Mouse (Mus musculus) cerebellum, adult 18-20 months (tissue): ENCODE results near the gene Grin2c.
A peak's percentile ranks its signal among the peaks of the same experiment; 100 is the strongest.

Experiments
- DNase-seq, 2 experiments: peaks; one replicate each; pipeline ENCODE4 v3.0.0; 2021

Gene Grin2c

DNA sequence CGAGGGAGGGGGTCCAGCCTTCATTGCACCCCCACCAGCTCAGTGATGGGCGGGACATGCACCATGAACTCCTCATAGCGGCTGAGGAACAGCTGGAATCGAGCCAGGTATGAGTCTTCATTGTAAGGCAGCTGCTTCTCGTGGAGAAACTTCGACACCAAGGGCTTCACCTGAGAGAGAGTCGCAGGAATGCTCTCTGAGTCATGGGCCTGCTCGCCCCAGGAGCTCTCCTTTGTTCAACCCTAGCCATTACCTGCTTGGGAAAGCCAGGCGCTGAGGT is 16.4 kb upstream of the Grin2c start:
- DNase-seq: no peak

DNA sequence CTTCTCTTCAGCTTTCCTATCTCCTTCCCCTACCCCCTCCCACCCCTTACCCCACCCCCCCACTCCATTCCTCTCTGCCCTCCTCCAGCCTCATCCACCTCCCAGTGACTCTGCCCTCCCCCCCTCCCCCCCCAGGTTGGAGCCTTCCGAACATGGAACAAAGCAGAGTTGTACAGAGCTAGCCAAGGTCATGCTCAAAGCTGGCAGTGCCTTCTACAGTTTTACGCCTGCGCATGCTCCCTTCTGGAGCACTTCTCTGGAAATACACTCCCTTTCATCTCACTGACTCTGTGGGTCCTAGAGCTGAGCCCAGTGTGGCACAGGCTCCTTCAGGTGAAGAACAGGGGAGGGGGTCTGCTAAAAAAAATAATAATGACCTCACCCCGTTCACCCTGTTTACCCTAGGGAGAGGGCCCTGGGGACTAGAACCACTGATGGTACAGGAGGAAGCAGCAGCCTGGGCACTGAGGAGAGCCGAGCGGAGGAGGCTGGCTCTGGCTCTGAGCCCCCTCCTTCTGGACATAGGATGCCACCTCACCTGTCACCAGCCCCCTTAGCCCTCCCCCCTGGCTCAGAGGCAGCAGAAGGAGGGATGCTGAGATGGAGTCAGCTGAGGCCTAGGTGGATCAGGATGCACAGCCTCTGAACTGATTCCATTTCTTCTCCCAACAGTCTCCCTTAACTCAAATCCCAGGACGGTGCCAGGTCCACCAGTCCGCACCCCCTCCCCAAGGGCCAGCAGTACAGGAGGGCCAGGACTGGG is 15.9 kb upstream of the Grin2c start:
- DNase-seq: no peak

DNA sequence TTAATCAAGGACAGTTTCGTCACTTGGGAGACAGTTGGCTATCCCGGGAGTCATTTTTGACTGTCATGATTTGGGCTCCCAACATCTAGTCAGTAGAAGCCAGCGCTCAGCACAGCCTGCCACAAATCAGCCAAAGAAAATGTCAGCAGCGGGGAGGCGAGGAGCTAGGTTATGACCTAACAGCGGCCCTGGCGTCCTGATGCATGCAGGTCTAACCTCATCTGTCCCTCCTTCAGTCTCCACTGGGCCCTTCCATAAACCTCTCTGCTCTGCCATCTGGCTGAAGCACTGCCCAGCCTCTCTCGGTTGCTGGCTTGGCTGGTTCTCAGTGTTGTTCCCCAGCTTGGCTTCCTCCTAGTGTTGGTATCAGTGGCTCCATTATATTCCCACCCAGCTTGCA is 15.3 kb upstream of the Grin2c start:
- peak in 1 of 2 experiments; percentile 28 for DNase-seq

DNA sequence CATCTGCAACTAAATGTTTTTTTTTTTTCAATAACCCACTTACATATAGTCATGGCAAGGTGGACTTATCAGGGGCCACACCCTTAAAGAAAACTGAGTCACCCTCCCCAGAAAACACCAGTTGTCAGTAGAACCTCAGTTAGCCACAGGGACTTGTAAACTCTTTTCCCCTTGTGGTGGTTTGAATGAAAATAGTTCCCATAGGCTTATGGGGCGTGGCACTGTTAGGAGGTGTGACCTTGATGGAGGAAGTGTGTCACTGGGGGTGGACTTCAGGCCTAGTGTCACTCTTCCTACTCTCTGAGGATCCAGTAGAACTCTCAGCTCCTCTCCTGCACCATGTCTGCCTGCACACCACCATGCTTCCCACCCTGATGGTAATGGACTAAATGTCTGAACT is 12.7 kb upstream of the Grin2c start:
- DNase-seq: no peak

DNA sequence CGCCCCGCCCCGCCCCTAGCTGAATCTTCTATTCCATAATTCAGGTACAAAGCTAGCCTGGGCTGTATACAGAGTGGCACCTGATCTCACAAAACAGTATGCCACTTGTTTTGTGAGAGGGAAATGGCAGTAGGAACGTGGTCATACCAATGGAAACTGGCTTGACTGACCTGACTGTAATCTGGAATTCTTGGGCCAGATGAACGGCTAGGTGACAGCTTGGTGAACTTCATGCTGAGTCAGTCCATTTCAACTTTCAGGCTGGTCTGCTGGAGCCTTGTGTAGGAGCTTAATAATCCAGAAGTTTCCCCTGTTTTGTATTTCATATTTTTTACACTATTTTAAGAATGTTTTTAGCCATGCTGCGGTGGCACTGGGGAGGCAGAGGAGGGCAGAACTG is 11.1 kb upstream of the Grin2c start:
- no peak for DNase-seq

DNA sequence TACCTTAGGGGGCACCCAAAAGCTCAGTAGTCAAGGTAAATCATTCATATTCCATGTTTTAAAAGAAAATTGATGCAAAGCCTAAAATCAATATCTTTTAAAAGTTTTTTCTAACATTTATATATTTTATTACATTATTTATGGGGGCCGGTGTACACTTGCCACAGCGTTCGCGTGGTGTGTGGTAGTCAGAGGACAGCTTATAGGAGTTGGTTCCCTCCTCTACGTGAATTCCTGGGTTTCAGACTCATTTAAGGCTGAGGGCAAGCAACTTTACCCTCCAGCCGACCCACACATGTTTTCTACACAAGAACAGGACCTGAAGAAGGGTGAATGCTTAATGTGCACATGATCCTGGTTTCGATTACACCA is 10.5 kb upstream of the Grin2c start:
- no peak for DNase-seq

DNA sequence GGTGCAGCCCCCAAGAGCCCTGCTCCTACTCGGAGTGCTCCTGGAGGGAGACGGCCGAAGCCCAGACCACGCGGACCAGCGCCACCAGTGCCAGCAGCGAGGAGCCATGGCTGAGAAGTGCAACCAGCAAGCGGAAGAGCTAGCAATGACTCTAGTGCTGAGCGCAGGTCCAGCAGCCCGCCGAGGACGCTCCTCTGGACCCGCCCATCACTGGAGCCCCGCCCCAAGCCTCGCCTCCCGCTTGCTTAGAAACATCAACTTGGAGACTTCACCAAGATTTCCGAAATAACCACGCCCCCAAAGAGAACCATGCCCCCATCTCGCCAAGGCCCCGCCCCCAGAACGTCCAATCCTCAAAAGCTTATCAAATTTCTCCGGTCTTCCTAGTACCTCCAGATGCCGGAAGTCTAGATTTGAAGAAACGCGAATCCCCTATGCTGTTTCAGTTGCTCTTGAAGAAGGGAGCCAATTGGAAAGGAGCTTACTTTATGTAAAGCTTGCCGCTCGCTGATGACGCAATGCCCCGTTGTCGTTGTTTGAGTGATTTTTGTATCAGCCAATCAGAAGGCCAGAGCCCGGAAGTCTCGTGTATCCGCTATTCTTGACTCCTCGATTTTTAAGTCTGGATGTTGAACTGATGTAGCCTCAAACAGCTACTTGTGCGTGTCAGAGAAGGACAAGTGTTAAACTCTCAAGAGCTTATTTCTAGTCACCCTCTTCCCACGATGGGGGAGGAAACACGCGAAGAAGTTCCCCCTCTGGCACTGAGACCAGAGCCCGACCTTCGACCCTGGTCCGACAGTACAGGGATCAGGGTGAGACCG is 9.9 kb upstream of the Grin2c start, which contains the start of gene Fdxr:
Gene Fdxr, minus strand, starts transcription at position 271 of the 824 bp plus-strand sequence.
- DNase-seq: peak; percentile 94 to 96

DNA sequence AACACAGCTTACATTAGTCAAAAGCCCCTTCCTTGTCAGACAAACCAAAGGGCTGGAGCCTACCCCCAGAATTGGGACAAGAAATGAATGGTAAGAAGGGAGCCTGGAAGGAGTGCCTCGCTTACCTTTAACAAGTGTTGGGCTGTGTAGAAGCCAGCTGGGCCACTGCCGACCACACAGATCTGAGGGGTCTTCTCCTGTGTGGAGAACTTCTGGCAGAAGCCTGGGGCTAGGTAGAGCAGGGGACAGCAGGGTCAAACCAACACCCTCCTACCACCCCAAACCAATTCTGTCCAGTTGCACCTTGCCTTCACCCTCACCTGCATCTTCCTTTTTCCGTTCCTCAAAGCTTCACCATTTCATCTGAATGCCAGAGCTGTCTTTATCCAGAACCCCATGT is 8.9 kb upstream of the Grin2c start:
- no peak for DNase-seq

DNA sequence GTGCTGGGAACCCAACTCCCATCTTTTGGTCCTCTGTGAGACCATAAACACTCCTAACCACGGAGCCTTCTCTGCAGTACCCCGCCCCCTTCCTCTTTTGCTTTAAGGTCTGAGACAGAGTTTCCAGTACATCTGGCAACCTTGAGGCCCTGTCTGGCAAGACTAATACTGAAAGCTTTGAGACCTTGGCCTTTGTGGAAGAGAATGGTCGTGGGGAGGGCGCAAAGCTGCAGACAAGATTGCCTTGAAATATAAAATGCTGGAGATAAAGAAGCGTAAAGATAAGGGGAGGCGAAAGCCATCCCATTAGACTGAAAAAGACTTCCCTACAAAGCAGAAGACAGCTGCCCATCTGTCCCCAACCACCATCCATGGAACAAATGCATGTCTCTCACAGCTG is 8.5 kb upstream of the Grin2c start:
- DNase-seq: no peak

DNA sequence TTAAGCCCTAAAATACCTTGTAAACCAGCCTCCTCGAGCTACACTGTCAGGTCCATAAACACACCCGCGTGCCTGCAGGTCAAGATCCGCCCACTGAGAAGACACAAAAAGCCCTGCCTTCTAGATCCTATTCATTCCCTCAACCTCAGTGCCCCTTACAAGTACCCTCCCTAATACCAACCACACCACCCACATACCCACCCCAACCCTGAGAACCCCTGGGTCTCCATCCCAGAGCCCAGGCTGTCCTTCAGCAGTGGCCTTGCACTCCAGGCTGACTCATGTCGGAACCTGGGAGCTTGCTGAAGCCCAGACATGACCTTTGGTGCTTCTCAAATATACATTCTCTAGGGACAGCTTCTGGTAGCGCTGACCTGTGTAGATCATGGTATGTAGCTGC is 7.7 kb upstream of the Grin2c start:
- no peak for DNase-seq

DNA sequence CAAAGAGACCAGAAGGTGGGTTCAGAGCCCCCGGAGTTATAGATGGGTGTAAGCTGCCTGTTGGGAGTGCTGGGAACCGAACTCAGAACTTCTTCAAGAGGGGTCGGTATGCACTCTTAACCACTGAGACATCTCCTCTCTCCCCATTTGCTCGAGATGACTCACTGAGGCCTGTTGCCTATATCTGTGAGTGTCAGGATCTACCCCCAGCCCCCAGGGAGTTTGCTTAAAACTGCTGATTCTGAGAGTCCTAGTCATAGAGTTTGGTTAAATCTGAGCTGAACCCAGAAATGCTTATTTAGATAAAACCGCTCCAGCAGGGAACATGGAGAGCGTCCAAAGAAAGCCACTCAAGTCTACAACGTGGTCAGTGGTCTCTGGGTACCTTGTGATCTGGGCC is 7.1 kb upstream of the Grin2c start:
- no peak for DNase-seq

DNA sequence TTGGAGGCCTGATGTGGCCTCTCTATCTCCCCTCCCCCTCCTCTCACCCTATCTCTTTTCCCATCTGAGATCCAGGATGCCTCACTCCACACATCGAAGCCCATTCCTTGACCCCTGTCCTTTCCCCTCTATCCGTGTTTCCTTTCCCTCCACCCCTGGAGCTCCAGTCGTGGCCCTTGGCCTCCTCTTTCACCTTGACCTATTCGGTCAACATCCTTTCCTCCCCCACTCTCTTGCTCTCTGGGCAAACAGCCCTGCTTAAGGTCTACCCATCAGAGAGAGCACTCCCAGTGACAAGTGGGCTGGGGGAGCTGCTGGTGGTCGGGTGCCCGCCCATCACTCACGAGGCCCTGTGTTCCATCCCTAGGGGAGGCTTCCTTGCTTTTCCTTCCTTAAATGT is 6.7 kb upstream of the Grin2c start:
- no peak for DNase-seq

DNA sequence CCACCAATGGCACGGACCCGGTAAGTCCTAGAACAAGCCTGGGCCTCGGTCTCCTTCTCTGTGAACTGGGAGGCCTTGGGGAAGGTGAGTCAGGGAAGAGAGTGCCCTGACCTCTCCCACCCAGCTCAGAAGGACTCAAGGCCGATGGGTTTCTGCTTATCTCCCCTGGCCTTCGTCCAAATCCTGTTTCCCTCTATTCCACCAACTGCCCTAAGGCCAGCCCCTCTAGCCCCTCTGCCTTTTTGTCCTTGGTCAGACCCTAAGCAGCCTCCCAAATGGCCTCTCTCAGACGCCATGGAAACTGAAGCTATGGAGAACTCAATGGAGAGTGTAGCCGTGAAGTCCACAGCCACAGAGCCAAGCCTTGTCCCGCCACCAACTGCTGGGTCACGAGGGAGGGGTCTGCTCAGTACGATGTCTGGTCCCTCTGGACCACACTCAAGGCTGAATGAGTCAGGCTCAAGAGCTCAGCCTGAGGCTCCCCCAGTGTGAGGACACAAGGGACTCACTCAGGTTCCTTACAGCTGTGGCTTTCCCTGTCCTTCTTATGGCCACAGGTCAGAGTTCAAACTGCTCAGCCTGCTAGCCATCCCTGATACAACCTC is 6.0 kb upstream of the Grin2c start:
- DNase-seq: no peak

DNA sequence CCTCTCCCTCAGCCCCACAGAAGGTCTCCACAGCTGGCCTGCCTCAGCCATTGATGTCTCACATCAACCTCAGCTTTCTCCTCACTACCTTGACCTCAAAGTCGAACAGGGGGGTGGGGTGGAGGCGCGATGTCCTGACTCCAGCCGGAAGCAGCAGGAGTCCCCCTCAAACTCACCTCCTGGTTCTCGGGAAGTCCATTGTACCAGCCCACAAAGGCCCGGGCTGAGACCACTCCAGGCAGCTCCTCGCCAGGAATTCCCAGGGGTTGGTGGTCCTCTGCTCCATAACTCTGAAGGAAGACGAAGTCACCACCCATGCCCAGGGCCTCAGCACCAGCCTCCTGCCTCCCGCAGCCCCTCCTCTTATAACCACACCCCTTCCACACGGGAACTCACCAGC is 4.4 kb upstream of the Grin2c start:
- DNase-seq: no peak

DNA sequence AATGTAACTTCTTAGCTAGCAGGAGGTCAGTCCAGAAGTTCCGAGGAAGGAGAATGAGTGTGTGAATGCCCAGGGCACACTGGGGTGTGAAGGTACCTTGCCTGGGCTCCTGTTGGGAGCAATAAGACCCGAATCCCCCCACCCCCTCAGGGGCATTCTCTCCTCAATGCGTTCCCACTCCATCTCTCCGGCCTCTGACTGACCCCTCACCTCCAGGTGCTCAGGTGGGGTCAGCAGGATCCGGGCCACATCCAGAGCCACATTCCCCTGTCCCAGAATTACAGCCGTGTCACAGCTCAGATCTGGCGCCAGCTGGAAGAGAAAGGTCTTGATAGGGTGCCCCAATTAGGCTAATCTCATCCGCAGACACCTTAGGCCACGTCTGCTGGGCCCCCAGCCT is 4.0 kb upstream of the Grin2c start:
- no peak for DNase-seq

DNA sequence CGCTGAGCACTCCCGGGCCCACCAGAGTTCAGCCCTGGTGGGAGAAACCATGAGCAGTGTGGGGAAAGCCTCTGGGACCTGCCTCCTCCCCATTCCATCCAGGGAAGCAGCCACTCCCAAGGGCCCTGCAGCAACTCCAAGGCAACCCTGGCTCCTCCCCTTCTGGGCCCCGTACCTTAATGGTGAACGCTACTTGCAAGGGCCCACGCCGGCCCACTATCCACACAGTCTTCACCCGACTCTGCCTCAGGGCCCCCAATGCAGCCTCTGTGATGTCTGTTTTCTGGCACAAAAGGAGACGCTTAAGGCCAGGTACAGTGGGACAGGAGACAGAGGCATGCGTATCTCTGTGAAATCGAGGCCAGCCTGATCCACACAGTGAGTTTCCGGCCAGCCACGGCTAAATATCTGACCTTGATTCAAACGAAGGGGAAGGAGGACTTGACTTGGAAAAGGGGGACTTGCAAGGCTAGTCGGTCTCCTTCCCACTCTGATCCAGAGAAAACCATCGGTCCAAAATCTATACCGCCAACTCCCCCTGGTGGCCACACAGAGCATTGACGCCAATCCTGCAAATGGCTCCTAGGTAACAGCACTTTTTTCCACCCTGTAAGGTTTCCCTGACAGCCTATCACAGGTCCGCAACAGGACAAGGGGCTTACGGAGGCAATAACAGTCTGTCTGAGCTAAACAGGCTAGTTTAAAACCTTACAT is 3.3 kb upstream of the Grin2c start:
- peak; percentile 91 to 95 for DNase-seq

DNA sequence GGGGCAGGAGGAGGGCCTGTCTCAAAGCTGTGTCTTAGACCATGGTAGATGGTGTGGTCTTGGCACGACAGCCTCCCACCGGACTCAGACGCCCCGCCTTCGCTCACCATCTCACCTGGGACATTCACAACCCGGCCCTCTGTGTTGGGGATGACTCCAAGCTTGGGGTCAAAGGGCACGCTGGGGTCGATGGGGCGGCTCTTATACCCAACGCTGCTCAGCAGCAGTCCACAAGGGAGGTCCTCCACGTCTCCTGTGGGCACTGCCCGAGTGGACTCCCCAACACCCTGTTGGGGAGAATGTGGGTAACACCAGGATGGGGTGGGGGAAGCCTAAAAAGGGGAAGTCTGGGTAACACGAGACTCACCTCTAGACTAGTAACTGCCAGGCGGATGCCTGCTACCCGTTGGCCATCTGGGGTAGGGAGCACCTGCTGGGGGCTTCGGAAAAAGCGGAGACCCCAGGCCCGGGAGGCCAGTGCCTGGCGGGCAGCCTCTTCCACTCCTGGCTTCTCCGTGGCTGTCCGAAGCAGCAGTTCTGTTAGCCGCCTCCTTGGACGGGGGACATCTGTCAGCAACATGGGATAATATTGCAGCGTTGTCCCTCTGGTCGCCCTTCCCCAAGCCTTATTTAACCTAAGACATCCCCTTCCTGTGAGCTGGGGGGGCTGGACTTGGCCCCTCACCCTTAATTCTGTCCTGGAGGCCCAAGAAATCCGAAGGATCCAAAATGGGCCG is 2.5 kb upstream of the Grin2c start:
- peak; percentile 33 to 53 for DNase-seq

DNA sequence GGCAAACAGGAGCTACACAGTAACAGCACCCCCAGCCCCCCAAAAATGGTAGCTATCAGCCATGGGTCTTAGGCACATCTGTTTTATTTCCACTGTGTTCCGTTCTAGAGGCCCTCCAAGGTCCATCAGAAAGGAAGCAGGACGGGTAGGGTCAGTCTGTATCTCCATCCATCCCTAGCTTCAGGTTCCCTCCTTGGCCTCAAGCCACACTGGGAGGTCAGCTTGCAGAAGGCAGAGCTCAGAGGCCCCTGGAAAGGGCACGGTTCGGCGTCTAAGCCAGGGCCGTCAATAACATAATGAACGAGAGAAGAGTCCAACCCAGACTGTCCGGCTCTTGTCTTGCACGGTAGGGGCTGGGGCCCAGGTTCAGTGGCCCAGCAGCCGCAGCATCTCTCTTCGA is 915 bp upstream of the Grin2c start:
- peak in 1 of 2 experiments; percentile 54 for DNase-seq

DNA sequence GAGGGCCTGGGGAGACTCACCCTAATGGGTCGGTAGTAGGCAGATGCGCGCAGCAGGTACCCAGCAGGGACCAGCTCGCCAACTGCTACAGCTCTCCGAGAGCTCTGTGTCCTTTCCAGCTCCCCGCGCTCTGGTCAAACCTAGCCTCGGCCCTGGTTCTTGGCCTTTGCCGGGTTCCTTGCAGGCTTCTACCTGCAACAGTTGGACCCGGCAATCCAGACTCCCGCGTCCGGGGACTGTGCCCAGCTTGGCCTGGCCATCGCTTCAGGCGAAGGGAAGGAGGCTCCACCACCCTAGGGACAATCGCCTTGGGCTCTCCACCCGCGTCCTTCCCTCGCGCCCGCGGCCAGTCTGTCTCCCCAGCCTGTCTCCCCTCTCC is 654 bp downstream of the Grin2c start:
- peak; percentile 80 to 81 for DNase-seq

DNA sequence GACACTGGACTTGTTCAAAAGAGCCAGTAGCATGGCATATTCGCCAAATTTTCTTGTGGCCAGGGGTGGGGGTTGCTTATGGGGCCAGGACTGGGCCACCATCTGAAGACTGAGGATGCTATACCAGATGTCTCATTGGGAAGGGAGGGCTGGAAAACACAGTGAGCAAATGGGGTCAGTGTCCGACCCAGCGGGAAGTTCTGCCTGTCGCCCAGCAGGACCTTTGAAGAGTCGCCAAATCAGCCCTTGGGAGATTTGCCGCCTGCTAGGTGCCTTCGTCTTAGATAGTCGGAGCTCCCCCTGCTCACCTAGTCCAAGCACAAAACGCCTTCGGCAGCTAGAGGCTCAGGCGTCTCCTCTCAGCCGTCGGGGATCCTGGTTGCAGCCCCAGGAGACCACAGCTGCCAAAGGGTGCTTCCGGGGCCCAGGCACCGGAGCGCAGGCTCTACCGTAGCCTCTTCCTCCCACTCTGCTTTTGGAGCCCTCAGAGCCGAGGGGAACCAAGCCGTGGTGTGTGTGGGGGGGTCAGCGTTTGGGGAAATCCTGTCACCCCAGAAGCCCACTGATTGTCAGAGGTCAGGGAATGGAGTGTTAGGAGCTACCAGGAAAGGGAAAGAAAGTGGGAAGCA is 1.2 kb downstream of the Grin2c start:
- peak; percentile 75 to 81 for DNase-seq

DNA sequence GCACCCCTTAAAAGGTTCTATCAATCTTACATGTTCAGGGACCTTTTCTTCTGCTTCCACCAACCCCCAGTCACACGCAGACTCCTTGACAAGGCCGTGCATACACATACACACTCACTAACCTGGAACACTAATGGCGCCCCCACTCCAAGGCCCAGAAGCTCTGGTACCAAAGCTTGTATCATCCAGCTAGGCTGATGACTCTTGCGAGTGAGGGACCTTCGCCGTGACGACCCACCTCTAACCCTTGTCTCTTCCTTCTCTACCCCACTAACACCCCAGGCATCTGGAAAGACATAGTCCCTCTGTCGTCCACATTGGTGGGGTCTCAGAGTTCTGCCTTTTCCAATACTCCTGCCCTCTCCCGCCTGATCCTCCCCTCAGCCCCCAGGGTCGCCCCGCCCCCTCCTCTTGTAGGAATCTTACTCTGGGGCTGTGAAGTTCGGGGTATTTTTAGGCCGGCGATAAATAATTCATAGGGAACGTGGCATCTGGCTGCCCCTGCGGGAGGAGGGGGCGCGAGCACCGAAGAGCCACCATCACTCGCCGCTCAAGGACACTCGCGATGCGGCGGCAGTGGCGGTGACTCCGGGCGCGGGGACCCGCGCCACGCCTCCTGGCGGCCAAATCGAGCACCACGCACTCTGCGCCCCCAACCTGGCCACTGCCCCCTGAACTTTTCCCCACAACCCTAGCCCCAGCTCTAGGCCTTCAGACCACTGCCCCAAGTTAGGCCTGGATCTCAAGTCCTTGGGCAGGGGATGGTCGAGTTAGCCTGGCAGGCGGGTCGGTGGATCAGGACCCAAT is 2.0 kb downstream of the Grin2c start:
- DNase-seq: peak in 1 of 2 experiments; percentile 72
